Mouse (Mus musculus): ENCODE results near the gene Slc1a7.

Gene Slc1a7

GRCm38 (mm10) chr4:107971162-107971561 lies 3.0 kb downstream of the Slc1a7 start:
- DNase-seq (ENCODE audit: low spot score), result no peak

- no peak for DNase-seq (ENCODE audit: low spot score)
Observed at GRCm38 (mm10) chr4:107974527-107974926, 6.4 kb downstream of the Slc1a7 start.

- no peak for DNase-seq (ENCODE audit: low spot score)
Observed at GRCm38 (mm10) chr4:107975004-107975403, 6.9 kb downstream of the Slc1a7 start.

- no peak for DNase-seq (ENCODE audit: low spot score)
Observed at GRCm38 (mm10) chr4:107977593-107977992, 9.5 kb downstream of the Slc1a7 start.

GRCm38 (mm10) chr4:107979530-107979929 lies 11.4 kb downstream of the Slc1a7 start:
- no peak for DNase-seq (ENCODE audit: low spot score)

GRCm38 (mm10) chr4:107980002-107980600 lies 12.0 kb downstream of the Slc1a7 start:
- DNase-seq (ENCODE audit: low spot score), result no peak

GRCm38 (mm10) chr4:107983717-107984116 lies 15.6 kb downstream of the Slc1a7 start:
- DNase-seq (ENCODE audit: low spot score), result no peak

GRCm38 (mm10) chr4:107984282-107984981 lies 16.3 kb downstream of the Slc1a7 start:
- peak; percentile 32 for DNase-seq (ENCODE audit: low spot score)

GRCm38 (mm10) chr4:107985812-107986211 lies 17.7 kb downstream of the Slc1a7 start:
- DNase-seq (ENCODE audit: low spot score), result no peak

- no peak for DNase-seq (ENCODE audit: low spot score)
Observed at GRCm38 (mm10) chr4:107986386-107987168, 18.4 kb downstream of the Slc1a7 start.

- DNase-seq (ENCODE audit: low spot score), result no peak
Observed at GRCm38 (mm10) chr4:107988931-107989330, 20.8 kb downstream of the Slc1a7 start.

GRCm38 (mm10) chr4:107990818-107991217 lies 22.7 kb downstream of the Slc1a7 start:
- no peak for DNase-seq (ENCODE audit: low spot score)

GRCm38 (mm10) chr4:107991879-107992278 lies 23.7 kb downstream of the Slc1a7 start:
- DNase-seq (ENCODE audit: low spot score), result no peak

- no peak for DNase-seq (ENCODE audit: low spot score)
Observed at GRCm38 (mm10) chr4:107995011-107995410, 26.9 kb downstream of the Slc1a7 start.

- no peak for DNase-seq (ENCODE audit: low spot score)
Observed at GRCm38 (mm10) chr4:107995727-107996126, 27.6 kb downstream of the Slc1a7 start.

GRCm38 (mm10) chr4:107996418-107996986 lies 28.4 kb downstream of the Slc1a7 start:
- no peak for DNase-seq (ENCODE audit: low spot score)

GRCm38 (mm10) chr4:107998641-107999332 lies 30.7 kb downstream of the Slc1a7 start:
- DNase-seq (ENCODE audit: low spot score), result no peak

GRCm38 (mm10) chr4:107999380-107999779 lies 31.2 kb downstream of the Slc1a7 start:
- no peak for DNase-seq (ENCODE audit: low spot score)

GRCm38 (mm10) chr4:108005328-108005727 lies 37.2 kb downstream of the Slc1a7 start:
- DNase-seq (ENCODE audit: low spot score), result no peak

- DNase-seq (ENCODE audit: low spot score), result no peak
Observed at GRCm38 (mm10) chr4:108007532-108008103, 39.5 kb downstream of the Slc1a7 start.

GRCm38 (mm10) chr4:108008541-108008940 lies 40.4 kb downstream of the Slc1a7 start:
- no peak for DNase-seq (ENCODE audit: low spot score)

- no peak for DNase-seq (ENCODE audit: low spot score)
Observed at GRCm38 (mm10) chr4:108014466-108014865, 46.3 kb downstream of the Slc1a7 start.

All from ovary, postnatal 10 days (tissue).